In the genomic region with DNA sequence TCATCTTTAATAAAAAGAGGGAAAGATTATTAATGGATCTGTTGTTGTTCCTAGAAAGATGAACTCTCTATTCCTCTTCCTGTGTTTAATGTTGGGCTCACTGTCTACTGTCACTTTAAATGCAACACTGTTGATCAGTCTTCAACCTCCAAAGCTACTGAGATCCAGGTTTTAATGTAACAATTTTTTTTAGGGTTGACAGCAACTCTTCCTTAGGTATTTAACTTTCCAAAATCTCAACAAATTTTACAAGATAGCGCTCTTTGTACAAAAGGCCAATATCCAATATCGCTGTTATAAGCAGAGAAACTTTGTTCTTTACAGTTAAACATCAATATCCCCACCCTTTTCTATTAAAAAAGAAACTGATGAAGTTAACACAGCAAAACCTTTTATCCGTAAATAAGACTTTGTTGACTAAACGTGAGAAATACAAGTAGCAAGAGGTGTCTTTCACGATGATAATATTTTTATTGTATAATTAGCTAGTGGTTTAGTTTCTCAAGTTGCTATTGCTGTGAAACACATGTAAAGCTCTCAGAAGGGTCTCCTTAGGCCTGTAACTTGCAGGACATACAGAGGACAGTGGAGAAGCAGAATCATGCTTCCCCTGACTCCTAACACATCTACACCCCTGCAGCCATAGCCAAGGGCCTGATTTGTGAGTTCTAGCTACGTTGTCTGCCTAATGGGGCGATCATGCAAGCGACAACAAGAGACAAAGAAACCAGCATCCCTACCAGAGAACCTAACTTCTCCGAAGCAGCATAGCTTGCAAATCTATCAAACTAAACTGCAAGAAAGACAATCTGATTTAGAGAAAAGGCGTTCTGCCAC, we compare ENCODE assay signal across 13 mouse cellular contexts. TPM values are rescaled to one million over a fixed set of nuclear protein-coding genes. Genes with fewer than 3 reads are reported as not detected.
DNase-seq lines count a peak whose midpoint lies in the region; ATAC-seq lines count a peak whose summit lies in the region.
"Had no signal": no experiment of that assay in that cellular context is flagged by ENCODE, and none has a peak within 500 bp of the region (broad histone marks: within the 10 kb centered on the region; RNA-seq: fewer than 3 reads in every experiment).

No protein-coding gene starts in this region.

- H3K4me3 ChIP-seq in embryonic facial prominence, embryonic 11.5 days (ENCODE audit: low read depth, low read length), result no peak overlapping the region
- peak overlapping the region; percentile 51 for H3K4me3 ChIP-seq in hindbrain, embryonic 14.5 days (replicated peaks; ENCODE audit: low read length)
- H3K4me3 ChIP-seq in neural tube, embryonic 12.5 days, result peak overlapping the region; percentile 35
- H3K4me3 ChIP-seq: heart, embryonic 13.5 days; intestine, embryonic 15.5 days had no signal

- WGBS in embryonic facial prominence, embryonic 11.5 days, result 9% methylated on average over 10 of the region's 10 CpGs
- WGBS in hindbrain, embryonic 14.5 days, result 12% methylated on average over 10 of the region's 10 CpGs
- WGBS in neural tube, embryonic 12.5 days, result 8% methylated on average over 10 of the region's 10 CpGs

- no peaks in the 10 kb centered on the region for H3K9me3 ChIP-seq in embryonic facial prominence, embryonic 11.5 days (replicated peaks; ENCODE audit: control insufficient read depth, low read length)
- no peaks in the 10 kb centered on the region for H3K9me3 ChIP-seq in hindbrain, embryonic 14.5 days (ENCODE audit: control insufficient read depth, low read length)
- H3K9me3 ChIP-seq in neural tube, embryonic 12.5 days, result no peaks in the 10 kb centered on the region
- H3K9me3 ChIP-seq: heart, embryonic 13.5 days; intestine, embryonic 15.5 days had no signal

- H3K27ac ChIP-seq in embryonic facial prominence, embryonic 11.5 days (replicated peaks; ENCODE audit: low read depth, low read length), result no peak overlapping the region
- peak overlapping the region; percentile 87 for H3K27ac ChIP-seq in hindbrain, embryonic 14.5 days
- no peak overlapping the region for H3K27ac ChIP-seq in neural tube, embryonic 12.5 days
- H3K27ac ChIP-seq: heart, embryonic 13.5 days; intestine, embryonic 15.5 days had no signal

- ATAC-seq in embryonic facial prominence, embryonic 11.5 days (replicated peaks; ENCODE audit: insufficient number of reproducible peaks, low FRiP score, low TSS enrichment, low read depth), result no peak
- no peak for ATAC-seq in hindbrain, embryonic 14.5 days (ENCODE audit: low FRiP score)
- no peak for ATAC-seq in neural tube, embryonic 12.5 days (ENCODE audit: low FRiP score, low read depth)
- ATAC-seq in CD4-positive, CD25-positive, alpha-beta regulatory T cell, adult 4 months, result no peak
- ATAC-seq: intestine, embryonic 15.5 days had no signal

- H3K4me2 ChIP-seq in embryonic facial prominence, embryonic 11.5 days (ENCODE audit: low read depth, low read length), result no peak overlapping the region
- peak overlapping the region; percentile 52 for H3K4me2 ChIP-seq in hindbrain, embryonic 14.5 days (replicated peaks)
- peak overlapping the region; percentile 59 for H3K4me2 ChIP-seq in neural tube, embryonic 12.5 days (replicated peaks)
- H3K4me2 ChIP-seq: heart, embryonic 13.5 days; intestine, embryonic 15.5 days had no signal

- no peak overlapping the region for H3K9ac ChIP-seq in embryonic facial prominence, embryonic 11.5 days (replicated peaks; ENCODE audit: low read length)
- peak overlapping the region; percentile 97 for H3K9ac ChIP-seq in hindbrain, embryonic 14.5 days
- H3K9ac ChIP-seq in neural tube, embryonic 12.5 days, result peak overlapping the region; percentile 65
- H3K9ac ChIP-seq: heart, embryonic 13.5 days; intestine, embryonic 15.5 days had no signal

- no peaks in the 10 kb centered on the region for H3K4me1 ChIP-seq in embryonic facial prominence, embryonic 11.5 days (ENCODE audit: control insufficient read depth, insufficient read depth, low read length)
- 0 out of 2 replicates have a peak, but pooled peaks cover 11% of the 10 kb centered on the region for H3K4me1 ChIP-seq in hindbrain, embryonic 14.5 days (replicated peaks; ENCODE audit: control insufficient read depth, insufficient read depth, low read length)
- H3K4me1 ChIP-seq in neural tube, embryonic 12.5 days, result peaks cover 11% of the 10 kb centered on the region

- H3K27me3 ChIP-seq in embryonic facial prominence, embryonic 11.5 days (ENCODE audit: control insufficient read depth, insufficient read depth, low read length), result peaks cover 58% of the 10 kb centered on the region
- H3K27me3 ChIP-seq in hindbrain, embryonic 14.5 days (ENCODE audit: control insufficient read depth, insufficient read depth, low read length), result peaks cover 74% of the 10 kb centered on the region
- H3K27me3 ChIP-seq in neural tube, embryonic 12.5 days (replicated peaks), result peaks cover 34% of the 10 kb centered on the region

- DNase-seq in cerebellum, adult 11-12 months, result peak; percentile 26
- DNase-seq in cerebellum, postnatal 36 days, result no peak
- peak; percentile 26 for DNase-seq in embryonic facial prominence, embryonic 11.5 days (ENCODE audit: low spot score)
- peak; percentile 58 for DNase-seq in hindbrain, embryonic 14.5 days (ENCODE audit: low spot score)
- DNase-seq in lung, postnatal 4 days, result no peak
- DNase-seq in kidney, postnatal 14 days, result no peak
- DNase-seq: liver; lung, postnatal 14 days; spleen, adult 18-20 months had no signal

- no peaks in the 10 kb centered on the region for H3K36me3 ChIP-seq in embryonic facial prominence, embryonic 11.5 days (replicated peaks; ENCODE audit: control insufficient read depth, insufficient read depth, low read depth, low read length)
- H3K36me3 ChIP-seq in hindbrain, embryonic 14.5 days (replicated peaks; ENCODE audit: control insufficient read depth, insufficient read depth), result peaks cover 8% of the 10 kb centered on the region; the same call in 1 of the 2 replicates
- H3K36me3 ChIP-seq in neural tube, embryonic 12.5 days, result peaks cover 11% of the 10 kb centered on the region; the same call in 1 of the 2 replicates
- H3K36me3 ChIP-seq: heart, embryonic 13.5 days; intestine, embryonic 15.5 days had no signal

RNA-seq across cellular contexts. Expression of gene Zic4, which starts 3.1 kb away (rescaled TPM):
- 6.7 and 6.9 TPM in 2 replicates for polyA plus RNA-seq in embryonic facial prominence, embryonic 11.5 days (2014; fragmentation: Nextera tagmentation; extraction: Ambion mirVana)
- polyA plus RNA-seq in hindbrain, embryonic 14.5 days (2014; fragmentation: Nextera tagmentation; extraction: Ambion mirVana), result 47.8 and 54.9 TPM in 2 replicates
- 62.8 and 66.6 TPM in 2 replicates for polyA plus RNA-seq in neural tube, embryonic 12.5 days (2016; fragmentation: Nextera tagmentation; extraction: Ambion mirVana)
- polyA plus RNA-seq in CD4-positive, CD25-positive, alpha-beta regulatory T cell, adult 4 months (2017; shearing (Covaris generic)), result under 1 TPM in 1 of 2 experiments, not detected in 1; 0.24 TPM
- polyA plus RNA-seq: heart, embryonic 13.5 days; intestine, embryonic 15.5 days had no signal

RNA-seq across cellular contexts. Expression of gene Zic1, which starts 6.5 kb away (rescaled TPM):
- polyA plus RNA-seq in embryonic facial prominence, embryonic 11.5 days (2014; fragmentation: Nextera tagmentation; extraction: Ambion mirVana), result 3.3 and 3.5 TPM in 2 replicates
- 21.4 and 25.1 TPM in 2 replicates for polyA plus RNA-seq in hindbrain, embryonic 14.5 days (2014; fragmentation: Nextera tagmentation; extraction: Ambion mirVana)
- polyA plus RNA-seq in neural tube, embryonic 12.5 days (2016; fragmentation: Nextera tagmentation; extraction: Ambion mirVana), result 19.0 and 19.9 TPM in 2 replicates
- not detected for polyA plus RNA-seq in CD4-positive, CD25-positive, alpha-beta regulatory T cell, adult 4 months (2017; shearing (Covaris generic))
- polyA plus RNA-seq: heart, embryonic 13.5 days; intestine, embryonic 15.5 days had no signal

Comparison
In these comparisons a context has a peak if more than half of its experiments do, and no peak if none do; other contexts are left out.
1. DNase-seq: peak in cerebellum, adult 11-12 months (single experiment), embryonic facial prominence, embryonic 11.5 days (single experiment) and hindbrain, embryonic 14.5 days (single experiment); none in cerebellum, postnatal 36 days (0 of 2), lung, postnatal 4 days (0 of 2) and kidney, postnatal 14 days (single experiment).